Mouse (Mus musculus) heart, postnatal 14 days (tissue): ENCODE data around the gene Spem1. TPM values are rescaled to one million over a fixed set of nuclear protein-coding genes. Genes with fewer than 3 reads are reported as not detected.

ENCODE experiments used
- DNase-seq, 2 experiments: peaks; one replicate each; pipeline ENCODE4 v3.0.0; 2021 to 2022
- intact Hi-C: fragments of 180-260 bp; cut with DNase I; formaldehyde crosslinking; loops from one replicate; pipeline ENCODE4 v1.15.1; 2025
- total RNA-seq, 2 experiments: library from RNA; stranded (reverse); gene quantifications; 2 replicates each; pipeline ENCODE4 v1.2.3; 2021

Spem1 gene
- total RNA-seq, 2 experiments from 2014 or later: not detected

- intact Hi-C loops: loop anchor here (2.0 to 5.0 kb wide), 2 partner anchors 35 to 40 kb away; partner anchors contain the start of gene Tmem95
- no peak for DNase-seq
These were observed 15.6 kb upstream of the Spem1 start, which contains the start of gene Nlgn2 for GRCm38 (mm10) chr11:69837604-69837951. TSS of gene Nlgn2 (minus strand) at chr11:69837784.

GRCm38 (mm10) chr11:69836703-69837576 is 15.0 kb upstream of the Spem1 start:
- intact Hi-C loops: loop anchor here (2.0 to 5.0 kb wide), 2 partner anchors 34 to 40 kb away; partner anchors contain the start of gene Tmem95
- DNase-seq: peak; percentile 49 to 53

- no peak for DNase-seq
- intact Hi-C loops: loop anchor here (2.0 to 5.0 kb wide), 2 partner anchors 33 to 41 kb away; partner anchors contain the start of gene Tmem95
These were observed 14.0 kb upstream of the Spem1 start for GRCm38 (mm10) chr11:69835966-69836335.

- intact Hi-C loops: loop anchor here (5.0 kb wide), 1 partner anchor 42 kb away; the partner anchor contains the start of gene Tmem95
- DNase-seq: no peak
These were observed 13.5 kb upstream of the Spem1 start for GRCm38 (mm10) chr11:69835326-69835965.

- intact Hi-C loops: no loop called here
- no peak for DNase-seq
These were observed 12.1 kb upstream of the Spem1 start for GRCm38 (mm10) chr11:69834001-69834549.

GRCm38 (mm10) chr11:69833554-69833953 is 11.6 kb upstream of the Spem1 start:
- intact Hi-C loops: no loop called here
- no peak for DNase-seq

- intact Hi-C loops: no loop called here
- no peak for DNase-seq
These were observed 6.9 kb upstream of the Spem1 start for GRCm38 (mm10) chr11:69828832-69829231.

GRCm38 (mm10) chr11:69823456-69823855 is 1.5 kb upstream of the Spem1 start:
- no peak for DNase-seq
- intact Hi-C loops: no loop called here

GRCm38 (mm10) chr11:69818871-69819270 is 3.1 kb downstream of the Spem1 start:
- intact Hi-C loops: no loop called here
- no peak for DNase-seq

GRCm38 (mm10) chr11:69818365-69818764 is 3.6 kb downstream of the Spem1 start, which contains the start of gene Spem2:
TSS of gene Spem2 (minus strand) at chr11:69818465.
- no peak for DNase-seq
- intact Hi-C loops: no loop called here

- intact Hi-C loops: no loop called here
- no peak for DNase-seq
These were observed 5.5 kb downstream of the Spem1 start for GRCm38 (mm10) chr11:69816520-69816919.

GRCm38 (mm10) chr11:69815155-69815554 is 6.8 kb downstream of the Spem1 start, which contains the start of gene Gm39566:
TSS of gene Gm39566 (minus strand) at chr11:69815298.
- intact Hi-C loops: no loop called here
- no peak for DNase-seq

- DNase-seq: no peak
- intact Hi-C loops: no loop called here
These were observed 11.7 kb downstream of the Spem1 start for GRCm38 (mm10) chr11:69810280-69810679.

- DNase-seq: no peak
- intact Hi-C loops: no loop called here
These were observed 14.3 kb downstream of the Spem1 start for GRCm38 (mm10) chr11:69807641-69808040.

- no peak for DNase-seq
- intact Hi-C loops: no loop called here
These were observed 15.6 kb downstream of the Spem1 start for GRCm38 (mm10) chr11:69806378-69806777.

- intact Hi-C loops: no loop called here
- peak in 1 of 2 experiments; percentile 19 for DNase-seq
These were observed 16.7 kb downstream of the Spem1 start, which contains the start of gene Tmem102 for GRCm38 (mm10) chr11:69804972-69805909. TSS of gene Tmem102 (minus strand) at chr11:69805624.

- intact Hi-C loops: no loop called here
- peak in 1 of 2 experiments; percentile 46 for DNase-seq
These were observed 17.4 kb downstream of the Spem1 start for GRCm38 (mm10) chr11:69804652-69804940.

GRCm38 (mm10) chr11:69803786-69804651 is 18.0 kb downstream of the Spem1 start:
- intact Hi-C loops: loop anchor here (2.0 kb wide), 3 partner anchors 33 to 73 kb away; partner anchors contain the start of genes Nlgn2 and Polr2a

GRCm38 (mm10) chr11:69803328-69803727 is 18.7 kb downstream of the Spem1 start:
- intact Hi-C loops: loop anchor here (2.0 kb wide), 3 partner anchors 33 to 73 kb away; partner anchors contain the start of genes Nlgn2 and Polr2a

More at GRCm38 (mm10) chr11:69803786-69804651, 18.0 kb downstream of the Spem1 start:
- peak; percentile 84 to 86 for DNase-seq

More at GRCm38 (mm10) chr11:69803328-69803727, 18.7 kb downstream of the Spem1 start:
- no peak for DNase-seq
